Mouse (Mus musculus): Measurements from ENCODE around the gene Prcd. TPM values are rescaled to one million over a fixed set of nuclear protein-coding genes. Genes with fewer than 3 reads are reported as not detected.
A peak's percentile ranks its signal among the peaks of the same experiment; 100 is the strongest.
"Not testable (repeated sequence)": the region's sequence is repeated elsewhere in the genome, so short reads cannot be mapped to it uniquely, and the experiment has no call there.

Gene Prcd
- polyA plus RNA-seq, 1 experiment from 2014 or later, result 1.1 TPM

- H3K4me2 ChIP-seq (replicated peaks; ENCODE audit: low read depth, low read length), result no peak overlapping the region
- peaks cover 22% of the 10 kb centered on the region; the same call in 1 of the 2 replicates for H3K4me1 ChIP-seq (ENCODE audit: control insufficient read depth, insufficient read depth, low read length)
- no peak overlapping the region for H3K4me3 ChIP-seq (ENCODE audit: low read length)
- ATAC-seq (ENCODE audit: low FRiP score, low TSS enrichment), result no peak
- H3K9ac ChIP-seq (ENCODE audit: low read depth, low read length), result no peak overlapping the region
- no peak overlapping the region for H3K27ac ChIP-seq (ENCODE audit: low read depth, low read length)
- H3K9me3 ChIP-seq (ENCODE audit: control insufficient read depth, low read length), result no peaks in the 10 kb centered on the region
- peaks cover 61% of the 10 kb centered on the region for H3K36me3 ChIP-seq (ENCODE audit: control insufficient read depth, insufficient read depth, low read length)
- H3K27me3 ChIP-seq (ENCODE audit: control insufficient read depth, insufficient read depth, low read length), result no peaks in the 10 kb centered on the region
- 63% methylated on average over 7 of the region's 7 CpGs for WGBS
These were observed 21.5 kb downstream of the Prcd start for GRCm38 (mm10) chr11:116674616-116675379.

GRCm38 (mm10) chr11:116675429-116675828 is 22.1 kb downstream of the Prcd start:
- not testable (repeated sequence) for H3K27ac ChIP-seq (ENCODE audit: low read depth, low read length); ATAC-seq (ENCODE audit: low FRiP score, low TSS enrichment); H3K9ac ChIP-seq (ENCODE audit: low read depth, low read length); H3K4me2 ChIP-seq (replicated peaks; ENCODE audit: low read depth, low read length); H3K27me3 ChIP-seq (ENCODE audit: control insufficient read depth, insufficient read depth, low read length); H3K9me3 ChIP-seq (ENCODE audit: control insufficient read depth, low read length); H3K4me3 ChIP-seq (ENCODE audit: low read length)
- WGBS, result 81% methylated on average over 6 of the region's 6 CpGs
- peaks cover 61% of the 10 kb centered on the region for H3K36me3 ChIP-seq (ENCODE audit: control insufficient read depth, insufficient read depth, low read length)
- peaks cover 23% of the 10 kb centered on the region; the same call in 1 of the 2 replicates for H3K4me1 ChIP-seq (ENCODE audit: control insufficient read depth, insufficient read depth, low read length)

- H3K9me3 ChIP-seq (ENCODE audit: control insufficient read depth, low read length), result no peaks in the 10 kb centered on the region
- H3K4me1 ChIP-seq (ENCODE audit: control insufficient read depth, insufficient read depth, low read length), result peaks cover 23% of the 10 kb centered on the region; the same call in 1 of the 2 replicates
- ATAC-seq (ENCODE audit: low FRiP score, low TSS enrichment), result no peak
- WGBS, result 89% methylated on average over 14 of the region's 14 CpGs
- H3K36me3 ChIP-seq (ENCODE audit: control insufficient read depth, insufficient read depth, low read length), result peaks cover 67% of the 10 kb centered on the region
- no peak overlapping the region for H3K4me3 ChIP-seq (ENCODE audit: low read length)
- H3K4me2 ChIP-seq (replicated peaks; ENCODE audit: low read depth, low read length), result no peak overlapping the region
- no peak overlapping the region for H3K9ac ChIP-seq (ENCODE audit: low read depth, low read length)
- H3K27me3 ChIP-seq (ENCODE audit: control insufficient read depth, insufficient read depth, low read length), result no peaks in the 10 kb centered on the region
- no peak overlapping the region for H3K27ac ChIP-seq (ENCODE audit: low read depth, low read length)
These were observed 23.0 kb downstream of the Prcd start for GRCm38 (mm10) chr11:116676175-116676976.

GRCm38 (mm10) chr11:116677711-116678441 is 24.5 kb downstream of the Prcd start:
- Histone ChIP-seq H3K27me3 (ENCODE audit: control insufficient read depth, insufficient read depth, low read length) (no peaks in the 10 kb centered on the region), H3K4me2 (replicated peaks; ENCODE audit: low read depth, low read length) (no peak overlapping the region), H3K4me1 (ENCODE audit: control insufficient read depth, insufficient read depth, low read length) (peaks cover 27% of the 10 kb centered on the region), H3K9me3 (ENCODE audit: control insufficient read depth, low read length) (no peaks in the 10 kb centered on the region), H3K9ac (ENCODE audit: low read depth, low read length) (no peak overlapping the region), H3K27ac (ENCODE audit: low read depth, low read length) (no peak overlapping the region), H3K36me3 (ENCODE audit: control insufficient read depth, insufficient read depth, low read length) (peaks cover 67% of the 10 kb centered on the region), H3K4me3 (ENCODE audit: low read length) (no peak overlapping the region)
- ATAC-seq (ENCODE audit: low FRiP score, low TSS enrichment), result no peak
- 84% methylated on average over 8 of the region's 8 CpGs for WGBS

- no peaks in the 10 kb centered on the region for H3K27me3 ChIP-seq (ENCODE audit: control insufficient read depth, insufficient read depth, low read length)
- peaks cover 54% of the 10 kb centered on the region for H3K36me3 ChIP-seq (ENCODE audit: control insufficient read depth, insufficient read depth, low read length)
- WGBS, result 91% methylated on average over 6 of the region's 6 CpGs
- no peak overlapping the region for H3K9ac ChIP-seq (ENCODE audit: low read depth, low read length)
- peaks cover 18% of the 10 kb centered on the region; the same call in 1 of the 2 replicates for H3K4me1 ChIP-seq (ENCODE audit: control insufficient read depth, insufficient read depth, low read length)
- H3K4me3 ChIP-seq (ENCODE audit: low read length), result no peak overlapping the region
- H3K4me2 ChIP-seq (replicated peaks; ENCODE audit: low read depth, low read length), result no peak overlapping the region
- no peak overlapping the region for H3K27ac ChIP-seq (ENCODE audit: low read depth, low read length)
- H3K9me3 ChIP-seq (ENCODE audit: control insufficient read depth, low read length), result no peaks in the 10 kb centered on the region
- ATAC-seq (ENCODE audit: low FRiP score, low TSS enrichment), result no peak
These were observed 25.8 kb downstream of the Prcd start for GRCm38 (mm10) chr11:116679148-116679547.

GRCm38 (mm10) chr11:116680321-116681091 is 27.2 kb downstream of the Prcd start:
- 76% methylated on average over 24 of the region's 24 CpGs for WGBS
- Histone ChIP-seq H3K4me3 (ENCODE audit: low read length) (no peak overlapping the region), H3K9ac (ENCODE audit: low read depth, low read length) (no peak overlapping the region), H3K27me3 (ENCODE audit: control insufficient read depth, insufficient read depth, low read length) (no peaks in the 10 kb centered on the region), H3K4me2 (replicated peaks; ENCODE audit: low read depth, low read length) (no peak overlapping the region), H3K36me3 (ENCODE audit: control insufficient read depth, insufficient read depth, low read length) (peaks cover 45% of the 10 kb centered on the region), H3K27ac (ENCODE audit: low read depth, low read length) (no peak overlapping the region), H3K9me3 (ENCODE audit: control insufficient read depth, low read length) (no peaks in the 10 kb centered on the region), H3K4me1 (ENCODE audit: control insufficient read depth, insufficient read depth, low read length) (peaks cover 13% of the 10 kb centered on the region; the same call in 1 of the 2 replicates)
- no peak for ATAC-seq (ENCODE audit: low FRiP score, low TSS enrichment)

- no peak overlapping the region for H3K9ac ChIP-seq (ENCODE audit: low read depth, low read length)
- no peak overlapping the region for H3K4me2 ChIP-seq (replicated peaks; ENCODE audit: low read depth, low read length)
- no peaks in the 10 kb centered on the region for H3K9me3 ChIP-seq (ENCODE audit: control insufficient read depth, low read length)
- H3K4me3 ChIP-seq (ENCODE audit: low read length), result no peak overlapping the region
- peaks cover 13% of the 10 kb centered on the region; the same call in 1 of the 2 replicates for H3K4me1 ChIP-seq (ENCODE audit: control insufficient read depth, insufficient read depth, low read length)
- H3K27ac ChIP-seq (ENCODE audit: low read depth, low read length), result no peak overlapping the region
- ATAC-seq (ENCODE audit: low FRiP score, low TSS enrichment), result no peak
- WGBS, result 85% methylated on average over 4 of the region's 4 CpGs
- peaks cover 39% of the 10 kb centered on the region for H3K36me3 ChIP-seq (ENCODE audit: control insufficient read depth, insufficient read depth, low read length)
- H3K27me3 ChIP-seq (ENCODE audit: control insufficient read depth, insufficient read depth, low read length), result no peaks in the 10 kb centered on the region
These were observed 27.8 kb downstream of the Prcd start for GRCm38 (mm10) chr11:116681147-116681546.

GRCm38 (mm10) chr11:116682501-116683144 is 29.3 kb downstream of the Prcd start:
- H3K4me2 ChIP-seq (replicated peaks; ENCODE audit: low read depth, low read length), result no peak overlapping the region
- no peaks in the 10 kb centered on the region for H3K27me3 ChIP-seq (ENCODE audit: control insufficient read depth, insufficient read depth, low read length)
- H3K27ac ChIP-seq (ENCODE audit: low read depth, low read length), result peak overlapping the region; percentile 30; the same call in 1 of the 2 replicates
- H3K4me3 ChIP-seq (ENCODE audit: low read length), result no peak overlapping the region
- H3K4me1 ChIP-seq (ENCODE audit: control insufficient read depth, insufficient read depth, low read length), result peaks cover 13% of the 10 kb centered on the region; the same call in 1 of the 2 replicates
- H3K9ac ChIP-seq (ENCODE audit: low read depth, low read length), result no peak overlapping the region
- 27% methylated on average over 14 of the region's 14 CpGs for WGBS
- H3K9me3 ChIP-seq (ENCODE audit: control insufficient read depth, low read length), result no peaks in the 10 kb centered on the region
- peak; percentile 62; the same call in 1 of the 2 replicates for ATAC-seq (ENCODE audit: low FRiP score, low TSS enrichment)
- H3K36me3 ChIP-seq (ENCODE audit: control insufficient read depth, insufficient read depth, low read length), result peaks cover 25% of the 10 kb centered on the region; the same call in 1 of the 2 replicates
